Mouse (Mus musculus) erythroblast, embryonic 14.5 days (primary cell): ENCODE results near the gene Dnmt3l.

Source experiments
- GATA1 ChIP-seq: IDR thresholded peaks from 2 replicates; pipeline ENCODE4 v1.6.1; 2012; ENCODE audit warnings: low read length, inconsistent platforms, mixed read lengths
- TAL1 ChIP-seq: IDR thresholded peaks from 3 replicates; pipeline ENCODE4 v1.6.1; 2012; ENCODE audit warnings: low read length, inconsistent platforms, mixed read lengths

- TF ChIP-seq TAL1: no peak
- no peak for TF ChIP-seq GATA1
These were observed 4.6 kb downstream of the Dnmt3l start for GRCm38 (mm10) chr10:78046388-78046787.
